Comparison of ENCODE assay signal across 24 mouse cellular contexts in genomic region chr19:4433756-4434155, GRCm38 (mm10). TPM values are rescaled to one million over a fixed set of nuclear protein-coding genes. Genes with fewer than 3 reads are reported as not detected.
A peak's percentile ranks its signal among the peaks of the same experiment; 100 is the strongest.
DNase-seq lines count a peak whose midpoint lies in the region; ATAC-seq and TF ChIP-seq lines count a peak whose summit lies in the region.
"Had no signal": no experiment of that assay in that cellular context is flagged by ENCODE, and none has a peak within 500 bp of the region (broad histone marks: within the 10 kb centered on the region; RNA-seq: fewer than 3 reads in every experiment).

No protein-coding gene starts in this region.

- no peak for ATAC-seq in kidney, postnatal 0 days (replicated peaks; ENCODE audit: low FRiP score, low read depth)
- no peak for ATAC-seq in neural tube, embryonic 11.5 days (ENCODE audit: insufficient read depth, low FRiP score, low TSS enrichment)
- ATAC-seq: activated CD4-positive, CD25-positive, alpha-beta regulatory T cell, adult 4 months; forebrain, embryonic 13.5 days; forebrain, embryonic 16.5 days had no signal

- no peaks in the 10 kb centered on the region for H3K9me3 ChIP-seq in kidney, postnatal 0 days (replicated peaks; ENCODE audit: low read length)
- no peaks in the 10 kb centered on the region for H3K9me3 ChIP-seq in neural tube, embryonic 11.5 days (ENCODE audit: control insufficient read depth, low read length)
- H3K9me3 ChIP-seq: forebrain, embryonic 10.5 days; forebrain, embryonic 13.5 days; heart, embryonic 10.5 days; heart, embryonic 13.5 days; hindbrain, embryonic 12.5 days; hindbrain, embryonic 15.5 days had no signal

- DNase-seq in kidney, postnatal 0 days (ENCODE audit: low spot score): no peak
- no peak for DNase-seq in kidney, adult 18-20 months
- peak; percentile 7 for DNase-seq in neural tube, embryonic 11.5 days (ENCODE audit: low spot score)
- DNase-seq in neural tube, embryonic 10.5 days (ENCODE audit: extremely low spot score, low spot score): no peak
- peak; percentile 43 for DNase-seq in retina, embryonic 14.5 days (ENCODE audit: low spot score)
- DNase-seq in heart, adult 18-20 months: no peak
- DNase-seq: adrenal gland, adult 8-10 months; adrenal gland, postnatal 25 days; cerebellum, adult 18-20 months; cerebellum, adult 9-10 months; cerebellum, postnatal 14 days; gastrocnemius, postnatal 10 days; gastrocnemius, postnatal 36 days; heart, postnatal 14 days had no signal

- peak; percentile 17 for TF ChIP-seq CTCF in kidney, postnatal 0 days (IDR thresholded peaks at IDR 0.05; ENCODE audit: low read depth)

- H3K9ac ChIP-seq in kidney, postnatal 0 days (ENCODE audit: low read depth, low read length): no peak overlapping the region
- no peak overlapping the region for H3K9ac ChIP-seq in neural tube, embryonic 11.5 days (ENCODE audit: low read length)
- H3K9ac ChIP-seq: forebrain, embryonic 13.5 days; heart, embryonic 13.5 days; hindbrain, embryonic 12.5 days; hindbrain, embryonic 15.5 days had no signal

- H3K36me3 ChIP-seq in kidney, postnatal 0 days (ENCODE audit: insufficient read depth, low read length): peaks cover 9% of the 10 kb centered on the region; the same call in 1 of the 2 replicates
- H3K36me3 ChIP-seq in neural tube, embryonic 11.5 days (ENCODE audit: control insufficient read depth, insufficient read depth, low read length): no peaks in the 10 kb centered on the region
- H3K36me3 ChIP-seq: hindbrain, embryonic 12.5 days; hindbrain, embryonic 15.5 days had no signal

- no peaks in the 10 kb centered on the region for H3K4me1 ChIP-seq in kidney, postnatal 0 days (replicated peaks; ENCODE audit: insufficient read depth, low read length)
- no peaks in the 10 kb centered on the region for H3K4me1 ChIP-seq in neural tube, embryonic 11.5 days (ENCODE audit: control insufficient read depth, insufficient read depth, low read length)
- H3K4me1 ChIP-seq: forebrain, embryonic 13.5 days; hindbrain, embryonic 12.5 days; hindbrain, embryonic 15.5 days had no signal

- WGBS in kidney, postnatal 0 days: 86% methylated on average over 1 of the region's 1 CpGs
- WGBS in neural tube, embryonic 11.5 days: 85% methylated on average over 1 of the region's 1 CpGs

- H3K27me3 ChIP-seq in kidney, postnatal 0 days (ENCODE audit: insufficient read depth, low read length): no peaks in the 10 kb centered on the region
- H3K27me3 ChIP-seq in neural tube, embryonic 11.5 days (ENCODE audit: control insufficient read depth, insufficient read depth, low read length): peaks cover under 1% of the 10 kb centered on the region
- H3K27me3 ChIP-seq: heart, embryonic 13.5 days had no signal

- no peak overlapping the region for H3K4me2 ChIP-seq in kidney, postnatal 0 days (ENCODE audit: low read length)
- no peak overlapping the region for H3K4me2 ChIP-seq in neural tube, embryonic 11.5 days (ENCODE audit: low read depth)
- H3K4me2 ChIP-seq: forebrain, embryonic 13.5 days; heart, embryonic 13.5 days; hindbrain, embryonic 12.5 days; hindbrain, embryonic 15.5 days had no signal

- H3K27ac ChIP-seq in kidney, postnatal 0 days: no peak overlapping the region
- H3K27ac ChIP-seq in neural tube, embryonic 11.5 days (ENCODE audit: low read depth, low read length): no peak overlapping the region
- H3K27ac ChIP-seq: forebrain, embryonic 10.5 days; forebrain, embryonic 13.5 days; heart, embryonic 10.5 days; heart, embryonic 13.5 days; hindbrain, embryonic 12.5 days; hindbrain, embryonic 15.5 days had no signal

- no peak overlapping the region for H3K4me3 ChIP-seq in kidney, postnatal 0 days (replicated peaks; ENCODE audit: low read depth, low read length)
- no peak overlapping the region for H3K4me3 ChIP-seq in neural tube, embryonic 11.5 days (ENCODE audit: low read depth, low read length)
- H3K4me3 ChIP-seq: forebrain, embryonic 10.5 days; forebrain, embryonic 13.5 days; heart, embryonic 10.5 days; heart, embryonic 13.5 days; hindbrain, embryonic 12.5 days; hindbrain, embryonic 15.5 days had no signal

RNA-seq across cellular contexts. Expression of gene Rhod, which starts 5.5 kb away (rescaled TPM):
- 49.3 and 49.7 TPM in 2 replicates for polyA plus RNA-seq in kidney, postnatal 0 days (2015; fragmentation: Nextera tagmentation; extraction: Ambion mirVana)
- polyA plus RNA-seq in neural tube, embryonic 11.5 days (2014; fragmentation: Nextera tagmentation; extraction: Ambion mirVana): 17.1 and 17.4 TPM in 2 replicates
- 1 to 10 TPM; 5.4 to 5.8 TPM for total RNA-seq in heart, adult 18-20 months (2021)

RNA-seq across cellular contexts. Expression of gene Kdm2a, which starts 35.7 kb away (rescaled TPM):
- 30.0 and 32.8 TPM in 2 replicates for polyA plus RNA-seq in kidney, postnatal 0 days (2015; fragmentation: Nextera tagmentation; extraction: Ambion mirVana)
- polyA plus RNA-seq in neural tube, embryonic 11.5 days (2014; fragmentation: Nextera tagmentation; extraction: Ambion mirVana): 44.1 and 47.2 TPM in 2 replicates
- 10 to 100 TPM; 34.9 to 44.1 TPM for total RNA-seq in heart, adult 18-20 months (2021)

RNA-seq across cellular contexts. Expression of gene Syt12, which starts 43.5 kb away (rescaled TPM):
- 1.5 and 1.8 TPM in 2 replicates for polyA plus RNA-seq in kidney, postnatal 0 days (2015; fragmentation: Nextera tagmentation; extraction: Ambion mirVana)
- 0.58 and 1.8 TPM in 2 replicates for polyA plus RNA-seq in neural tube, embryonic 11.5 days (2014; fragmentation: Nextera tagmentation; extraction: Ambion mirVana)
- total RNA-seq in heart, adult 18-20 months (2021): 1 to 10 TPM; 4.2 to 7.2 TPM
- total RNA-seq: granulocyte monocyte progenitor cell, adult 5-6 weeks; hematopoietic stem cell, adult 5-6 weeks had no signal

Comparison
In these comparisons a context has a peak if more than half of its experiments do, and no peak if none do; other contexts are left out.
1. DNase-seq: peak in neural tube, embryonic 11.5 days (single experiment) and retina, embryonic 14.5 days (single experiment); none in kidney, postnatal 0 days (single experiment), kidney, adult 18-20 months (single experiment), neural tube, embryonic 10.5 days (single experiment) and heart, adult 18-20 months (0 of 2).